15 mouse cellular contexts compared by ENCODE assay signal in the genomic region with DNA sequence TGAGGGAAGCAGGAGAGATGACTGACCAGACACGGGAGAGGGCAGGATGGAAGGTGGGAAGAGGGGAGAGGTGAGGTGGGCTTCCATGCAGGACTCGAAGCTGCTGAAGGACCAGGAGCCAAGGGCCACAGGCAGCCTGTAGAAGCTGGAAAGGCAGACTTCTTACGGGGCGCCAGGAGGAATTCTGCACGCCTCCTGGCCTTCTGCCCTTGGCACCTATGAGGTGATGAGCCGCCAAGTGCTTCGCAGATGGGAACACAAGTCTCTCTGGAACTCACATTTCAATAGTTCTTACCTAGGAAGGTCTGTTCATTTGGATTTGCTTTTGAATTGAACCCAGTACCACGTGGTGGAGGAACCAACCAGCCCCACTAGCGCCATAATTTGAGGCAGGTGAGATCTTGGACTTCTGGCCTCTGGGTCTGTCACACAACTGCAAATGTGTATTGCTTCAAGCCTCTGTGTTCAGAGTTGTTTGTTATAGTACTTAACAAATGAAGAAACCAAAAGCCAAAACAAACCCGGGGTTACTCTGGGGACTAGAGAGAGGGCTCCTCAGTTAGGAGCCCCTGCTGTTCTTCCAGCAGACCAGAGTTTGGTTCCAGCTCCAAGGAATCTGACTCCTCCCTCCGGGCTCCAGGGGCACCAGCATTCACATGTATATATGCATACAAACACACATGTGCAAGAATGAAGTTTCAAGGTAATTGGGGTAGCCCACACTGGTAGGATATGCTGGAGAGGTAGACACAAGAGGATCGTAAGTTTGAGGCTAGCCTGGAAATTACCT. TPM values are rescaled to one million over a fixed set of nuclear protein-coding genes. Genes with fewer than 3 reads are reported as not detected.
DNase-seq lines count a peak whose midpoint lies in the region; ATAC-seq lines count a peak whose summit lies in the region.
"Had no signal": no experiment of that assay in that cellular context is flagged by ENCODE, and none has a peak within 500 bp of the region (broad histone marks: within the 10 kb centered on the region; RNA-seq: fewer than 3 reads in every experiment).

No protein-coding gene starts in this region.

- DNase-seq in adrenal gland, postnatal 14 days, result peak; percentile 62
- DNase-seq in adrenal gland, adult 2 months, result no peak
- peak; percentile 62 for DNase-seq in midbrain, embryonic 11.5 days (ENCODE audit: low spot score, missing footprints)
- DNase-seq in cerebellum, postnatal 25 days, result peak; percentile 78 to 81
- DNase-seq in skeletal muscle tissue, adult 2 months (ENCODE audit: low read depth, low spot score), result peak; percentile 48
- no peak for DNase-seq in hindbrain, embryonic 14.5 days (ENCODE audit: low spot score)
- DNase-seq in ovary, postnatal 10 days (ENCODE audit: low spot score), result no peak
- DNase-seq: forebrain, postnatal 0 days; midbrain, embryonic 14.5 days; thymus, adult 2 months had no signal

- no peak overlapping the region for H3K27ac ChIP-seq in midbrain, embryonic 11.5 days (ENCODE audit: low read depth, low read length)
- H3K27ac ChIP-seq in midbrain, embryonic 16.5 days (ENCODE audit: low read length), result no peak overlapping the region
- no peak overlapping the region for H3K27ac ChIP-seq in hindbrain, embryonic 14.5 days
- H3K27ac ChIP-seq: embryonic facial prominence, embryonic 13.5 days; heart, embryonic 13.5 days; liver, embryonic 12.5 days; lung, embryonic 15.5 days had no signal

- no peak overlapping the region for H3K9ac ChIP-seq in midbrain, embryonic 11.5 days (ENCODE audit: low read length)
- no peak overlapping the region for H3K9ac ChIP-seq in midbrain, embryonic 16.5 days (ENCODE audit: low read depth, low read length)
- no peak overlapping the region for H3K9ac ChIP-seq in hindbrain, embryonic 14.5 days
- H3K9ac ChIP-seq: embryonic facial prominence, embryonic 13.5 days; forebrain, postnatal 0 days; heart, embryonic 13.5 days; liver, embryonic 12.5 days; lung, embryonic 15.5 days had no signal

- H3K27me3 ChIP-seq in midbrain, embryonic 11.5 days (ENCODE audit: control insufficient read depth, insufficient read depth, low read length), result no peaks in the 10 kb centered on the region
- no peaks in the 10 kb centered on the region for H3K27me3 ChIP-seq in midbrain, embryonic 16.5 days (ENCODE audit: control insufficient read depth, insufficient read depth, low read depth, low read length)
- H3K27me3 ChIP-seq in hindbrain, embryonic 14.5 days (ENCODE audit: control insufficient read depth, insufficient read depth, low read length), result no peaks in the 10 kb centered on the region
- H3K27me3 ChIP-seq: embryonic facial prominence, embryonic 13.5 days; heart, embryonic 13.5 days; liver, embryonic 12.5 days; lung, embryonic 15.5 days had no signal

- H3K4me3 ChIP-seq in midbrain, embryonic 11.5 days (ENCODE audit: low read depth, low read length), result no peak overlapping the region
- H3K4me3 ChIP-seq in midbrain, embryonic 16.5 days (ENCODE audit: low read depth, low read length), result no peak overlapping the region
- no peak overlapping the region for H3K4me3 ChIP-seq in hindbrain, embryonic 14.5 days (replicated peaks; ENCODE audit: low read length)
- H3K4me3 ChIP-seq: embryonic facial prominence, embryonic 13.5 days; heart, embryonic 13.5 days; liver, embryonic 12.5 days; lung, embryonic 15.5 days had no signal

- peaks cover 7% of the 10 kb centered on the region; the same call in 1 of the 2 replicates for H3K9me3 ChIP-seq in midbrain, embryonic 11.5 days (ENCODE audit: control insufficient read depth, low read length)
- peaks cover 6% of the 10 kb centered on the region; the same call in 1 of the 2 replicates for H3K9me3 ChIP-seq in midbrain, embryonic 16.5 days (replicated peaks; ENCODE audit: control insufficient read depth, low read length, poor library complexity, severe bottlenecking)
- peaks cover 29% of the 10 kb centered on the region for H3K9me3 ChIP-seq in hindbrain, embryonic 14.5 days (ENCODE audit: control insufficient read depth, low read length)
- H3K9me3 ChIP-seq: heart, embryonic 13.5 days; liver, embryonic 12.5 days; lung, embryonic 15.5 days had no signal

- H3K4me1 ChIP-seq in midbrain, embryonic 11.5 days (ENCODE audit: control insufficient read depth, insufficient read depth, low read length), result no peaks in the 10 kb centered on the region
- H3K4me1 ChIP-seq in midbrain, embryonic 16.5 days (ENCODE audit: control insufficient read depth, insufficient read depth, low read length), result no peaks in the 10 kb centered on the region
- no peaks in the 10 kb centered on the region for H3K4me1 ChIP-seq in hindbrain, embryonic 14.5 days (replicated peaks; ENCODE audit: control insufficient read depth, insufficient read depth, low read length)
- H3K4me1 ChIP-seq: embryonic facial prominence, embryonic 13.5 days; heart, embryonic 13.5 days; liver, embryonic 12.5 days; lung, embryonic 15.5 days had no signal

- 82% methylated on average over 12 of the region's 12 CpGs for WGBS in midbrain, embryonic 11.5 days
- 85% methylated on average over 12 of the region's 12 CpGs for WGBS in midbrain, embryonic 16.5 days
- WGBS in hindbrain, embryonic 14.5 days, result 83% methylated on average over 12 of the region's 12 CpGs

- H3K4me2 ChIP-seq in midbrain, embryonic 11.5 days, result no peak overlapping the region
- no peak overlapping the region for H3K4me2 ChIP-seq in midbrain, embryonic 16.5 days (ENCODE audit: low read length)
- no peak overlapping the region for H3K4me2 ChIP-seq in hindbrain, embryonic 14.5 days (replicated peaks)
- H3K4me2 ChIP-seq: embryonic facial prominence, embryonic 13.5 days; heart, embryonic 13.5 days; liver, embryonic 12.5 days; lung, embryonic 15.5 days had no signal

- no peak for ATAC-seq in midbrain, embryonic 11.5 days (ENCODE audit: low FRiP score)
- ATAC-seq in midbrain, embryonic 16.5 days, result no peak
- ATAC-seq in hindbrain, embryonic 14.5 days (ENCODE audit: low FRiP score), result no peak
- ATAC-seq: forebrain, postnatal 0 days; liver, embryonic 12.5 days had no signal

- no peaks in the 10 kb centered on the region for H3K36me3 ChIP-seq in midbrain, embryonic 11.5 days (ENCODE audit: control insufficient read depth, insufficient read depth, low read length)
- H3K36me3 ChIP-seq in midbrain, embryonic 16.5 days (ENCODE audit: control insufficient read depth, insufficient read depth, low read length), result no peaks in the 10 kb centered on the region
- no peaks in the 10 kb centered on the region for H3K36me3 ChIP-seq in hindbrain, embryonic 14.5 days (replicated peaks; ENCODE audit: control insufficient read depth, insufficient read depth)
- H3K36me3 ChIP-seq: embryonic facial prominence, embryonic 13.5 days; heart, embryonic 13.5 days; liver, embryonic 12.5 days; lung, embryonic 15.5 days had no signal

RNA-seq across cellular contexts. Expression of gene Zfp64, which starts 12.9 kb away (rescaled TPM):
- 17.2 and 19.7 TPM in 2 replicates for total RNA-seq in adrenal gland, postnatal 14 days (2021)
- 10 to 100 TPM; 17.5 TPM for total RNA-seq in adrenal gland, adult 2 months (2021)
- polyA plus RNA-seq in adrenal gland, adult 2 months (2012; rRNA removed), result 31.6 and 37.4 TPM in 2 replicates
- 35.6 and 39.4 TPM in 2 replicates for polyA plus RNA-seq in midbrain, embryonic 11.5 days (2014; fragmentation: Nextera tagmentation; extraction: Ambion mirVana)
- 42.0 and 46.0 TPM in 2 replicates for polyA plus RNA-seq in midbrain, embryonic 16.5 days (2015; fragmentation: Nextera tagmentation; extraction: Ambion mirVana)
- 27.3 and 29.7 TPM in 2 replicates for polyA plus RNA-seq in hindbrain, embryonic 14.5 days (2014; fragmentation: Nextera tagmentation; extraction: Ambion mirVana)

Comparison
In these comparisons a context has a peak if more than half of its experiments do, and no peak if none do; other contexts are left out.
1. DNase-seq: peak in adrenal gland, postnatal 14 days (single experiment), midbrain, embryonic 11.5 days (single experiment), cerebellum, postnatal 25 days (2 of 2) and skeletal muscle tissue, adult 2 months (single experiment); none in adrenal gland, adult 2 months (single experiment), hindbrain, embryonic 14.5 days (single experiment) and ovary, postnatal 10 days (single experiment).